Mouse (Mus musculus) lung, embryonic 16.5 days (tissue): ENCODE data around the gene Clptm1. TPM values are rescaled to one million over a fixed set of nuclear protein-coding genes. Genes with fewer than 3 reads are reported as not detected.

ENCODE experiments used
- ATAC-seq: fragments of 200-750 bp; cut with Nextera tagmentation; 2 replicates; pipeline ENCODE4 v1.8.0; 2017; ENCODE audit warnings: low read depth, mild to moderate bottlenecking, moderate library complexity
- H3K27ac ChIP-seq: fragments of 300-500 bp; sonication (generic); 2 replicates; pipeline ENCODE4 v1.5.1; 2014; ENCODE audit warnings: mild to moderate bottlenecking, control low read depth, low read length
- H3K27me3 ChIP-seq: fragments of 300-500 bp; sonication (generic); 2 replicates; pipeline ENCODE4 v1.6.1; 2014; ENCODE audit warnings: low read depth, low read length, mixed read lengths; ENCODE audit not compliant: control insufficient read depth, insufficient read depth
- H3K36me3 ChIP-seq: fragments of 300-500 bp; sonication (generic); 2 replicates; pipeline ENCODE4 v1.6.1; 2014; ENCODE audit warnings: low read length; ENCODE audit not compliant: control insufficient read depth, insufficient read depth
- H3K4me1 ChIP-seq: fragments of 300-500 bp; sonication (generic); replicated peaks from 2 replicates; pipeline ENCODE4 v1.6.1; 2014; ENCODE audit warnings: low read length, mixed read lengths; ENCODE audit not compliant: control insufficient read depth, insufficient read depth
- H3K4me2 ChIP-seq: fragments of 300-500 bp; sonication (generic); 2 replicates; pipeline ENCODE4 v1.6.1; 2014; ENCODE audit warnings: low read depth, low read length, control low read depth
- H3K4me3 ChIP-seq: fragments of 300-500 bp; sonication (generic); 2 replicates; pipeline ENCODE4 v1.5.1; 2014; ENCODE audit warnings: mild to moderate bottlenecking, low read length, control low read depth
- H3K9ac ChIP-seq: fragments of 300-500 bp; sonication (generic); 2 replicates; pipeline ENCODE4 v1.6.1; 2014; ENCODE audit warnings: low read length, control low read depth
- H3K9me3 ChIP-seq: fragments of 300-500 bp; sonication (generic); 2 replicates; pipeline ENCODE4 v1.6.1; 2016; ENCODE audit warnings: low read length; ENCODE audit not compliant: control insufficient read depth
- WGBS: fragments of 180-500 bp; shearing (Covaris S2); extraction: QIAGEN DNeasy Blood & Tissue Kit; methylation state at CpG from one replicate; pipeline ENCODE4 v1.1.7; 2014; 5-methylcytosine and 5-hydroxymethylcytosine counted together
- polyA plus RNA-seq: library from polyadenylated mRNA; unstranded; fragments of >200 nt; fragmentation: Nextera tagmentation; extraction: Ambion mirVana; gene quantifications from 2 replicates; pipeline ENCODE4 v1.2.1, GENCODE M21; 2015

Clptm1 gene
- polyA plus RNA-seq, 1 experiment from 2014 or later: 70.3 TPM

GRCm38 (mm10) chr7:19628536-19629360 is 36.1 kb downstream of the Clptm1 start:
- peak overlapping the region; percentile 80 for H3K4me3 ChIP-seq

GRCm38 (mm10) chr7:19628192-19628535 is 36.7 kb downstream of the Clptm1 start:
- Histone ChIP-seq H3K4me3 (peak overlapping the region; percentile 80), H3K27me3 (no peaks in the 10 kb centered on the region), H3K27ac (peak overlapping the region; percentile 91), H3K36me3 (no peaks in the 10 kb centered on the region), H3K4me1 (no peaks in the 10 kb centered on the region), H3K9me3 (no peaks in the 10 kb centered on the region), H3K9ac (peak overlapping the region; percentile 41; the same call in 1 of the 2 replicates), H3K4me2 (peak overlapping the region; percentile 97)
- 14% methylated on average over 17 of the region's 17 CpGs for WGBS
- no peak for ATAC-seq

More at GRCm38 (mm10) chr7:19628536-19629360, 36.1 kb downstream of the Clptm1 start:
- H3K27ac ChIP-seq: peak overlapping the region; percentile 91
- H3K27me3 ChIP-seq: no peaks in the 10 kb centered on the region
- peak overlapping the region; percentile 97 for H3K4me2 ChIP-seq
- no peaks in the 10 kb centered on the region for H3K4me1 ChIP-seq
- no peaks in the 10 kb centered on the region for H3K9me3 ChIP-seq
- H3K36me3 ChIP-seq: peaks cover 5% of the 10 kb centered on the region; the same call in 1 of the 2 replicates
- ATAC-seq: peak; percentile 94
- peak overlapping the region; percentile 65 for H3K9ac ChIP-seq
- WGBS: 1% methylated on average over 57 of the region's 57 CpGs

- 55% methylated on average over 3 of the region's 3 CpGs for whole genome bisulfite sequencing
- no peak overlapping the region for H3K27ac ChIP-seq
- peak overlapping the region; percentile 97 for H3K4me2 ChIP-seq
- no peaks in the 10 kb centered on the region for H3K27me3 ChIP-seq
- H3K36me3 ChIP-seq: no peaks in the 10 kb centered on the region
- H3K4me1 ChIP-seq: no peaks in the 10 kb centered on the region
- peak overlapping the region; percentile 11; the same call in 1 of the 2 replicates for H3K9ac ChIP-seq
- H3K9me3 ChIP-seq: no peaks in the 10 kb centered on the region
- peak overlapping the region; percentile 80 for H3K4me3 ChIP-seq
- no peak for ATAC-seq
These were observed 37.1 kb downstream of the Clptm1 start for GRCm38 (mm10) chr7:19627721-19628120.

- Histone ChIP-seq H3K9ac (no peak overlapping the region), H3K4me1 (no peaks in the 10 kb centered on the region), H3K9me3 (no peaks in the 10 kb centered on the region), H3K27ac (no peak overlapping the region), H3K4me2 (no peak overlapping the region), H3K4me3 (no peak overlapping the region), H3K27me3 (no peaks in the 10 kb centered on the region; the same call in 1 of the 2 replicates), H3K36me3 (no peaks in the 10 kb centered on the region)
- 52% methylated on average over 2 of the region's 2 CpGs for WGBS
- no peak for ATAC-seq
These were observed 41.4 kb downstream of the Clptm1 start for GRCm38 (mm10) chr7:19623433-19623832.

GRCm38 (mm10) chr7:19622241-19622640 is 42.6 kb downstream of the Clptm1 start:
- no peaks in the 10 kb centered on the region for H3K9me3 ChIP-seq
- no peak overlapping the region for H3K9ac ChIP-seq
- H3K4me2 ChIP-seq: no peak overlapping the region
- H3K4me3 ChIP-seq: no peak overlapping the region
- H3K4me1 ChIP-seq: no peaks in the 10 kb centered on the region
- H3K27me3 ChIP-seq: no peaks in the 10 kb centered on the region; the same call in 1 of the 2 replicates
- WGBS: 21% methylated on average over 6 of the region's 6 CpGs
- ATAC-seq: no peak
- H3K36me3 ChIP-seq: no peaks in the 10 kb centered on the region
- H3K27ac ChIP-seq: no peak overlapping the region

GRCm38 (mm10) chr7:19620811-19621210 is 44.0 kb downstream of the Clptm1 start:
- Histone ChIP-seq H3K4me1 (no peaks in the 10 kb centered on the region), H3K27ac (no peak overlapping the region), H3K27me3 (no peaks in the 10 kb centered on the region; the same call in 1 of the 2 replicates), H3K9ac (no peak overlapping the region), H3K36me3 (no peaks in the 10 kb centered on the region), H3K4me3 (no peak overlapping the region), H3K9me3 (no peaks in the 10 kb centered on the region), H3K4me2 (no peak overlapping the region)
- no peak for ATAC-seq
- 85% methylated on average over 7 of the region's 7 CpGs for WGBS

- Histone ChIP-seq H3K27me3 (no peaks in the 10 kb centered on the region; the same call in 1 of the 2 replicates), H3K4me2 (peak overlapping the region; percentile 51), H3K36me3 (no peaks in the 10 kb centered on the region), H3K27ac (no peak overlapping the region), H3K4me1 (no peaks in the 10 kb centered on the region), H3K4me3 (peak overlapping the region; percentile 39), H3K9ac (peak overlapping the region; percentile 63), H3K9me3 (no peaks in the 10 kb centered on the region)
- 7% methylated on average over 31 of the region's 35 CpGs for WGBS
- ATAC-seq: peak; percentile 80
These were observed 45.6 kb downstream of the Clptm1 start for GRCm38 (mm10) chr7:19619004-19619801.

GRCm38 (mm10) chr7:19615036-19615577 is 49.7 kb downstream of the Clptm1 start:
- no peaks in the 10 kb centered on the region for H3K9me3 ChIP-seq
- no peaks in the 10 kb centered on the region for H3K36me3 ChIP-seq
- no peaks in the 10 kb centered on the region; the same call in 1 of the 2 replicates for H3K27me3 ChIP-seq
- H3K9ac ChIP-seq: no peak overlapping the region
- no peak overlapping the region for H3K4me3 ChIP-seq
- no peaks in the 10 kb centered on the region for H3K4me1 ChIP-seq
- no peak overlapping the region for H3K27ac ChIP-seq
- WGBS: 84% methylated on average over 12 of the region's 12 CpGs
- no peak for ATAC-seq
- no peak overlapping the region for H3K4me2 ChIP-seq

GRCm38 (mm10) chr7:19610969-19611368 is 53.9 kb downstream of the Clptm1 start:
- 76% methylated on average over 5 of the region's 5 CpGs for whole genome bisulfite sequencing
- Histone ChIP-seq H3K9me3 (no peaks in the 10 kb centered on the region), H3K9ac (no peak overlapping the region), H3K4me3 (no peak overlapping the region), H3K4me1 (no peaks in the 10 kb centered on the region), H3K36me3 (no peaks in the 10 kb centered on the region), H3K4me2 (no peak overlapping the region), H3K27ac (no peak overlapping the region), H3K27me3 (no peaks in the 10 kb centered on the region)
- no peak for ATAC-seq
